Mouse (Mus musculus): ENCODE measurements around the gene Ctsa.

DNA sequence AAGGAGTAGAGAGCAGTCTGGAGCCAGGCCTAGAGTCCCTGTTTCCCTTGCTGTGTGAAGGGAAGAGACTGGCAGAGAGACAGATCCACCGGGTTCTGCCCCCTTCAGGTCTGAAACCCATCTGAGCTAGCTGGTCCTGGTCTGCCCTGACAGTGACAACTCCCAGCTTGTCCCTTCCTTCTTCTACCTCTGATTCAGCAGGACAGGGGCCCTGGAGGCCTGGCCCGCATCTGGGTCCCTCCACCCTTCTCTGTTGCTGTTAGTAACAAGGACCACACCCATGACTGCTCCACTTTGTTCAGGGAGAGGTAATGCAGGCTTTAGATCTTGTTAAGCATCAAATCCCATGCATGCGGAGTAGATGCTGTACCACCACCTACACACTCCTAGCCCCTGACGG is 44.3 kb upstream of the Ctsa start:
- TF ChIP-seq CTCF (conservative IDR thresholded peaks at IDR 0.05; ENCODE audit: insufficient read depth, insufficient read length, low read depth, low read length) (no peak), POLR2A (IDR thresholded peaks at IDR 0.05; ENCODE audit: low read depth, low read length) (no peak)
